Mouse (Mus musculus) liver, adult 2 months (tissue): ENCODE measurements around the gene Il27ra. TPM values are rescaled to one million over a fixed set of nuclear protein-coding genes. Genes with fewer than 3 reads are reported as not detected.
"Not testable (repeated sequence)": the region's sequence is repeated elsewhere in the genome, so short reads cannot be mapped to it uniquely, and the experiment has no call there.

Experiments used
- DNase-seq: peaks from one replicate; pipeline ENCODE4 v3.0.0-alpha.2; 2011; ENCODE audit warnings: low read depth, low spot score; ENCODE audit errors: extremely low read depth
- H3K27ac ChIP-seq: fragments of 200-500 bp; replicated peaks from 2 replicates; pipeline ENCODE4 v1.5.1; 2012; ENCODE audit warnings: low read depth, mild to moderate bottlenecking, control low read depth, inconsistent platforms, low read length; ENCODE audit not compliant: insufficient read depth
- H3K27me3 ChIP-seq: fragments of 200-500 bp; 2 replicates; pipeline ENCODE4 v1.6.1; 2012; ENCODE audit warnings: mild to moderate bottlenecking, moderate library complexity, low read length, inconsistent platforms; ENCODE audit not compliant: control insufficient read depth, insufficient read depth
- H3K36me3 ChIP-seq: fragments of 200-500 bp; 2 replicates; pipeline ENCODE4 v1.6.1; 2012; ENCODE audit warnings: low read length, inconsistent platforms; ENCODE audit not compliant: control insufficient read depth, insufficient read depth
- H3K4me1 ChIP-seq: fragments of 200-500 bp; 2 replicates; pipeline ENCODE4 v1.6.1; 2011; ENCODE audit warnings: low read length; ENCODE audit not compliant: control insufficient read depth, insufficient read depth
- H3K4me3 ChIP-seq: fragments of 200-500 bp; 2 replicates; pipeline ENCODE4 v1.5.1; 2011; ENCODE audit warnings: low read depth, mild to moderate bottlenecking, control low read depth, low read length, moderate library complexity; ENCODE audit not compliant: insufficient read depth
- H3K79me2 ChIP-seq: fragments of 200-500 bp; 2 replicates; pipeline ENCODE4 v1.6.1; 2012; ENCODE audit warnings: inconsistent platforms, mild to moderate bottlenecking, low read length, moderate library complexity; ENCODE audit not compliant: control insufficient read depth, insufficient read depth
- H3K9ac ChIP-seq: fragments of 200-500 bp; 2 replicates; pipeline ENCODE4 v1.6.1; 2012; ENCODE audit warnings: low read depth, mild to moderate bottlenecking, control low read depth, inconsistent platforms, low read length
- CTCF ChIP-seq: fragments of 200-500 bp; IDR thresholded peaks from 2 replicates; pipeline ENCODE4 v1.5.1; 2011; ENCODE audit warnings: low read depth, low read length, control low read depth
- POLR2A ChIP-seq: fragments of 200-500 bp; IDR thresholded peaks from 2 replicates; pipeline ENCODE4 v1.6.1; 2011; ENCODE audit warnings: low read length, control low read depth; ENCODE audit not compliant: insufficient read depth; ENCODE audit errors: extremely low read depth
- WGBS: fragments of 180-500 bp; shearing (Covaris S2); methylation state at CpG from one replicate; pipeline ENCODE4 v1.1.7; 2018; 5-methylcytosine and 5-hydroxymethylcytosine counted together
- polyA plus RNA-seq: library from polyadenylated mRNA; depleted of rRNA; stranded (reverse); fragments of >200 nt; gene quantifications from 2 replicates; pipeline ENCODE4 v1.2.3, GENCODE M21; 2012
- total RNA-seq: library from RNA; depleted of rRNA; stranded (reverse); fragments of >200 nt; gene quantifications from 2 replicates; pipeline ENCODE4 v1.2.3, GENCODE M21; 2014

Gene Il27ra
- total and polyA plus RNA-seq, 2 experiments: 1.5 to 2.1 TPM

DNA sequence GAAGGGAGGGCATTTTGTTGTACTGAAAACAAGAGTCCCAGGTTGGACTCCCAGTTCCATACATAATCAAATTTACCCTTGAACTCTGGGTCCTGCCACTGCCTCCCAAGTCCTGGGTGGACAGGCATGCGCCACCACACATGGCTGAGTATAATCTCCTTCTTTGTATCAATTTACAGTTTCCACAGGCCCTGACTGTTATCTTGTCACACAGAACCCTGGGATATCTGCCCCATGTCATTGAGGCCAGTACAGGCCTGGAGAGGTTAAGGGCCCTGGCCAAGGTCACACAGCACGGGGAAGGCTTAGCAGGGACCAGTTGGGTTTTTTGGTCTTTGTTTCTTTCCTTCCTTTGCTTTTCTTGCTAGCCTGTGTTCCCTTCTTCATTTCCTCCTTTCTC lies 49.9 kb downstream of the Il27ra start:
- Histone ChIP-seq H3K79me2 (no peaks in the 10 kb centered on the region), H3K36me3 (peaks cover 32% of the 10 kb centered on the region), H3K4me1 (no peaks in the 10 kb centered on the region; the same call in 1 of the 2 replicates), H3K4me3 (no peak overlapping the region), H3K9ac (no peak overlapping the region), H3K27me3 (no peaks in the 10 kb centered on the region), H3K27ac (no peak overlapping the region)
- no peak for DNase-seq
- TF ChIP-seq CTCF (no peak), POLR2A (no peak)
- WGBS: 56% methylated on average over 2 of the region's 2 CpGs

DNA sequence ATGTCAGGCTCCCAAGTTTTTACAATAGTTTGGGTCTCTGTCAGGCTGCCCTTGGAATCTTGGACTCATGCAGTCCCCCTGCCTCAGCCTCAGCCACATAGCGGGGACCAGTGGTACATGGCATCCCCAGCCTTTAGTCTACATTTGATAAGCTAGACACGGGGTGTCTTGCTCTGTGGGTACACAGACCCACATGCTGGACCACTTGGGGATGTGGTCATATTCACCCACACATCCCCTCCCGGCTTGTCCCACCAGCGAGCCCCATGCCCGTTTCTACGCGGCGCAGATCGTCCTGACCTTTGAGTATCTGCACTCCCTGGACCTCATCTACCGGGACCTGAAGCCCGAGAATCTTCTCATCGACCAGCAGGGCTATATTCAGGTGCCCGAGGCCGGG lies 52.2 kb downstream of the Il27ra start:
- Histone ChIP-seq H3K79me2 (no peaks in the 10 kb centered on the region), H3K4me1 (no peaks in the 10 kb centered on the region), H3K36me3 (peaks cover 47% of the 10 kb centered on the region), H3K4me3 (no peak overlapping the region), H3K27ac (no peak overlapping the region), H3K9ac (no peak overlapping the region), H3K27me3 (no peaks in the 10 kb centered on the region)
- TF ChIP-seq CTCF (no peak), POLR2A (no peak)
- 93% methylated on average over 14 of the region's 14 CpGs for WGBS
- no peak for DNase-seq

DNA sequence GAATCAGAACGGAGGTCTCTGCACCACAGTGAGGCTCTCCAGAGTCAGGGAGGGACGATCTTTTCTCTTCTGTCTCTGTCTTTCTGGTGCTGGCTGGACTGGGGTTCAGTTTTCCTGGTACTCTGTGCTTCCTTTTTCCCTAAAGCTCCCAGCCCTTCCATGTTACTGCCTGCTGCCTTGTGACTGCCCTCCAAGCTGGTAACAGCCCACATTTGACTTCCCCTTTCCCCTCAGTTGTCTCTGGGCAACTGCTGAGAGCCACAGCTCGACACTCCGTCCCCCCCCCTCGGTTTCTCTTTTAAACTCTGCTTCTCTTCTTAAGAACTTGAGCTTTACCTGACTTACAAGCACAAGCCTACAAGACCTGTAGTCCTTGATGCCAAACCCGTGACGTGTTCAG lies 53.1 kb downstream of the Il27ra start:
- Histone ChIP-seq H3K27me3 (no peaks in the 10 kb centered on the region), H3K36me3 (peaks cover 52% of the 10 kb centered on the region), H3K9ac (no peak overlapping the region), H3K4me3 (no peak overlapping the region), H3K27ac (no peak overlapping the region), H3K4me1 (no peaks in the 10 kb centered on the region), H3K79me2 (no peaks in the 10 kb centered on the region)
- no peak for TF ChIP-seq POLR2A
- no peak for TF ChIP-seq CTCF
- no peak for DNase-seq
- 82% methylated on average over 7 of the region's 7 CpGs for WGBS

DNA sequence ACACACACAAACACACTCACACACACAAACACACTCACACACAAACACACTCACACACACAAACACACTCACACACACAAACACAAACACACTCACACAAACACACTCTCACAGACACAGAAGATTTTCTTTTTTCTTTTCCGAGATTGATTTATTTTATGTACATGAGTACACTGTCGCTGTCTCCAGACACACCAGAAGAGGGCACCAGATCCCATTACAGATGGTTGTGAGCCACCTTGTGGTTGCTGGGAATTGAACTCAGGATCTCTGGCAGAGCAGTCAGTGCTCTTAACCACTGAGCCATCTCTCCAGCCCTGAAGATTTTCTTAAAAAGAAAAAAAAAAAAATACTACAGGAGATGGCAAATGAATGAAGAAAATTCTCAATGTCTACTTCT lies 59.2 kb downstream of the Il27ra start:
- not testable (repeated sequence) for H3K9ac ChIP-seq, H3K4me1 ChIP-seq, H3K27ac ChIP-seq, DNase-seq, H3K4me3 ChIP-seq, H3K79me2 ChIP-seq, H3K27me3 ChIP-seq
- peaks cover 32% of the 10 kb centered on the region for H3K36me3 ChIP-seq
- 97% methylated on average over 2 of the region's 2 CpGs for WGBS

DNA sequence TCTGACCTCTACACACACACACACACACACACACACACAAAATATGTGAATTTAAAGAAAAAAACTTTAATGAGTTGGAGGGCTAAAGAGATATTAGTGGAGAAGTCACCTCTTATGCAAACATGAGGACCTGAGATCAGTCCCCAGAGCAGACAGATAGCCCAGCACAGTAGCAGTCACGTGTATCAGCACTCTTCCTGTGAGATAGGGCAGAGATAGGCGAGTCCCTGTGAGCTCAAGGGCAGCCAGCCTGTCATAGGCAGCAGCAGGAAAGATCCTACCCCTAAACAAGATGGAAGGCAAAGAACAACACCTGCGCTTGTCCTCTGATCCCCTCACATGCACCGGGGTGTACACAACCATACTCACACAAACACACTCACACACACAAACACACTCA lies 59.9 kb downstream of the Il27ra start:
- H3K9ac ChIP-seq: no peak overlapping the region
- H3K27ac ChIP-seq: no peak overlapping the region
- H3K36me3 ChIP-seq: peaks cover 25% of the 10 kb centered on the region
- WGBS: 79% methylated on average over 4 of the region's 4 CpGs
- H3K4me1 ChIP-seq: peaks cover 4% of the 10 kb centered on the region
- H3K27me3 ChIP-seq: no peaks in the 10 kb centered on the region
- H3K4me3 ChIP-seq: no peak overlapping the region
- DNase-seq: no peak
- TF ChIP-seq POLR2A (no peak), CTCF (no peak)
- peaks cover 6% of the 10 kb centered on the region; the same call in 1 of the 2 replicates for H3K79me2 ChIP-seq

DNA sequence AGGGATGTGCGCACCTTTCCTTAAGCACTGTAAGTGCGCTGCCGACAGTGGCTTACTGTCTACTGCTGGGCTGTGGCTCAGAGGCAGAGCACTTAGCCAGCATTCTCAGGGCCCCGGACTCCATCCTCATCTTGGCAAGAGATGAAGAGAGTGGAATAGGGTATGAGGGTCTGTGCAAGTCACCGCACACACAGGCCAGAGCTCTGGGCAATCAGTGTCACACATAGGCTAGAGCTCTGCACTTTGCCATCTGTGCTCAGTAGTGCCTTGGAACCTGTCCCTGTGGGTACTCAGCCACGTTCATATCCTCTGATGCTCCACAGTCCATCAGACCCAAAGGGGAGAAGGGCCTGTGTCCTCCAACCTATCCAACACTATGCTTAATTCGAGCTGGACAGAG lies 60.9 kb downstream of the Il27ra start:
- H3K79me2 ChIP-seq: peaks cover 13% of the 10 kb centered on the region; the same call in 1 of the 2 replicates
- H3K27ac ChIP-seq: no peak overlapping the region
- H3K9ac ChIP-seq: no peak overlapping the region
- DNase-seq: no peak
- 93% methylated on average over 7 of the region's 7 CpGs for WGBS
- no peaks in the 10 kb centered on the region for H3K27me3 ChIP-seq
- no peak overlapping the region for H3K4me3 ChIP-seq
- TF ChIP-seq CTCF (no peak), POLR2A (no peak)
- H3K4me1 ChIP-seq: peaks cover 7% of the 10 kb centered on the region
- H3K36me3 ChIP-seq: peaks cover 19% of the 10 kb centered on the region; the same call in 1 of the 2 replicates
